Mouse (Mus musculus) megakaryocyte-erythroid progenitor cell, adult 5-6 weeks (primary cell): Measurements from ENCODE around the gene Lrrc74a. TPM values are rescaled to one million over a fixed set of nuclear protein-coding genes. Genes with fewer than 3 reads are reported as not detected.

ENCODE experiments used
- ATAC-seq: replicated peaks from 2 replicates; pipeline ENCODE4 v1.8.0; 2016; ENCODE audit warnings: mild to moderate bottlenecking, inconsistent platforms; ENCODE audit not compliant: severe bottlenecking, poor library complexity, low FRiP score, low TSS enrichment
- total RNA-seq, 2 experiments: library from RNA; stranded (forward) in 1 of 2; stranded (reverse) in 1 of 2; fragments of 200-1000, 215-1000 nt in 1 of 2; fragments of >200 nt in 1 of 2; fragmentation: Nextera tagmentation in 1 of 2; gene quantifications; 2 replicates each; pipeline ENCODE4 v1.2.3; 2014 to 2017

The Lrrc74a gene
- total RNA-seq (2014; fragmentation: Nextera tagmentation) (not detected in 2 replicates), total RNA-seq (2017) (not detected in 2 replicates)

DNA sequence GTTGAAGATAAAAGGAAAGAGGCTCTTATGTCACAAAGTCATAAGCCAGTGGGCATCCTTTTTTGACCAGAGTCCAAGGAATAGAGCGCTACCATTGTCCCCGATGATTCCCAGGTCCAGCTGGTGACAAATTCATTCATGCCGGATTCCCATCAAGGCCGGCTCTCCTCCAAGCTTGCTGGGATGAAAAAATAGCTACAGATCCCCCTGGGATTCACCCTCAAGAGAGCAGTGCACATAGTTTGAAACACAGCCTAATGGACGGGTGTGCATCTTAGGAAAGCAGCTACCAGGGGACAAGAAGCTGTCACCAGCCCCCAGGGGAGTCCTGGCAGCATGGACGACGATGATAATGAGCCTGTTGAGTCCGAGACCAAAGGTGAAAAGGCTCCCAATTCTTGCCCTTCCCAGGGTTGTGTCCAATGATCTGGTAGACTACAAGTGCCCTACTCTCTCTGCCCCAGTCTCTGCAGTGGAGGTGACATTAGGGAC, at the start of gene Lrrc74a:
Gene Lrrc74a (plus strand): TSS at position 51 of the 492 bp plus-strand sequence.
- ATAC-seq: no peak

DNA sequence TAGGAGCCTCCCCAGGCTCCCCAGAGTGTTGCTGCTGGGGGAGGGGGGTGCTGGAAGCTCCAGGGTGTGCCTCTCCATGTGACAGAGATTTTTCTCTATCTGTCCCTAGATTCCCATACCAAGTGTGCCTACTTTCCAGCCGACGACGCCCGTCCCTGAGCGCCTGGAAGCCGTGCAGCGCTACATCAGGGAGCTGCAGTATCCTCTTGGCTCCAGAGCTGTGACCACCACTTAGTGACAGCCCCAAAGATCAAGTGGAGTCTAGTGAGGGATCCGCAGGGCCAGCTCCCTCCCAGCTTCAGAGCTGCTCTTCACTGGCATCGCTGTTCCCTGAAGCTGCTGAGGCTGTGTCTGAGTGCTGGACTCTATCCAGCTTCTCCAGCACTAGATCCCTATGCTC, 48.9 kb upstream of the Lrrc74a start:
- no peak for ATAC-seq

GRCm38 (mm10) chr12:86686551-86687330, 47.4 kb upstream of the Lrrc74a start:
- no peak; the same call in 1 of the 2 replicates for ATAC-seq

GRCm38 (mm10) chr12:86687445-86687955, 46.7 kb upstream of the Lrrc74a start:
- ATAC-seq: no peak

DNA sequence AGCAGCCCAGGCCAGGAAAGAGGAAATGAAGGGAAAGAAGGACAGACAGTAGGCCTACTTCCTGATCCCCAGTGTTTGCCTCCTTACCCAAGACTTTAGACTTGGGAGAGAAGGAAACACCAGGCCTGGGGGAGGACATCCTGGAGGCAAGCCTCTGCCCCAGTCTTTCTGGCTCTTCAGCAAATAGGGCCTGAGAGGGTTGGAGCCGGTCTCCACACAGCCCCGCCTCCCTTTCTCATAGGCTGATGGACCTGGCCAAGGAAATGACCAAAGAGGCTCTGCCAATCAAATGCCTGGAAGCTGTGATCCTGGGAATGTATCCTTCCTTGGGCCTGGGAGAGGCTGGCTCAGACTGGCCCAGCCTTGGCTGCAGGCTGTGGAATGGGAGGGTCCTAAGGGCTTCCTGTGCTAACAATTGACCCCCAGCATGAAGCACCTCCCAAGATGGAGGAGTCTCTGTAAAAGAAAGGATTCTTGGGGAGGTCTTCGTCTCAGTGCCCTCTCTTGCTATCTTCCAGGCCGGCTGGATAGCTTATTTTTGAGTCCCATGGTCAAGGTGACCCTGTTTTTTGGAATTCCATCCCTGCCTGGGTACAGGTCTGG, 46.1 kb upstream of the Lrrc74a start:
- ATAC-seq: no peak

DNA sequence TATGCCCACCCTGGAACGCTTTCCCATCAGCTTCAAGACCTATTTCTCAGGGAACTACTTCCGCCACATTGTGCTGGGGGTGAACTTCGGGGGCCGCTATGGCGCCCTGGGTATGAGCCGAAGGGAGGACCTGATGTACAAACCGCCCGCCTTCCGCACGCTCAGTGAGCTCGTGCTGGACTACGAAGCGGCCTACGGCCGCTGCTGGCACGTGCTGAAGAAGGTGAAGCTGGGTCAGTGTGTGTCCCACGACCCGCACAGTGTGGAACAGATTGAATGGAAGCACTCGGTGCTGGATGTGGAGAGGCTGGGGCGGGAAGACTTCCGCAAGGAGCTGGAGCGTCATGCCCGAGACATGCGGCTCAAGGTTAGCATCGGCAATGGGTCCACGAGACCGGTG, 45.3 kb upstream of the Lrrc74a start:
- ATAC-seq: no peak

DNA sequence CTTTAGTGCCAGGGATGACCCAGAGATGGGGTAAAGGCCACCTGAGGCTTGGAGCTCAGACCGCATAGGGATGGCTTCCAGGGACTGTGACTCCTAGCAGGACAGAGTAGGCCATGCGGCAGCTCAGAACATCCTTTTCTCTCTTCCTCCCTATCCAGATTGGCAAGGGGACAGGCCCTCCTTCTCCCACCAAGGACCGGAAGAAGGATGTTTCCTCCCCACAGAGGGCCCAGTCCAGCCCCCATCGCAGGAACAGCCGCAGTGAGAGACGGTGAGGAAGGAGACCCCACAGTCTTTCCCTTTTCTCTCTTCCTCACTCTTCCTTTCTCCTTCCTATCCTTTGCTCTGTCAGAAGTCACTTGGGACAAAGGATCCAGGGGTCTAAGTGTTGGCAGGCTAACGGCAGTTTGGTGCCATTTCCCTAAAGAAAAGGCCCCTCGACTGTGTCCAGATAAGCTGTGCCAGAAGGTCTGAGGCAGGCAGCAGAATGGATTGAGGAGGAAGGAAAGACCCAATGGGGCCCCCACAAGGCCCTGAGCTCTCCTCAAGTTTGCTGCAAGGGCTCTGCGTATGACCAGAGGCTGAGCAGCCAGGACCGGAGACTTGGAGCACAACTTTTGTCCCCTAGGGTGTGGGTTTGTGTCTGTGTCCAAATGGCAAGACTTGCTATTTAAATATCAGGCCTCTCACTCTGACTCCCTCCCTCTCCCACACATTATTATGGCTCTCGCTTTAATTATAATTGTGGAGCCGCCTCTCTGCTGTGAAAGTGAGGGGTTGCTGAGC, 43.3 kb upstream of the Lrrc74a start:
- ATAC-seq: no peak

GRCm38 (mm10) chr12:86692471-86693356, 41.5 kb upstream of the Lrrc74a start:
- peak; percentile 60 for ATAC-seq

DNA sequence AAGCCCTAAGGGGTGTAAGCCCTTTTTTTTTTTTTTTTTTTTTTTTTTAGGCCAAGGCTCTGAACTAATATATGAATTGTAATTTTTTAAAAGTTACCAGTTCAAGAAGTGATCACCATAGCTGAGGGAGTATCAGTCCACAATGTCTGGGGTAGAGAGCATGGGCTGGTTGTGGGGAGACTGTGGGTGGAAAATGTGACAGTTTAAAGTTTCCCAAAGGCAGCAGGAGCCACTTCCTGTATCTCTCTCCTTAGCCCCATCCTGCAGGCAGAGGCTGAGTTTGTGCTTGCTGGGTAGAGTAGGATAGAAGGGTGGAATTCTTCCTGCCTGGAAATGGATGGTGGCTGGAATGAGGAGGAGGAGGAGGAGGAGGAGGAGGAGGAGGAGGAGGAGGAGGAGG, 40.8 kb upstream of the Lrrc74a start:
- no peak for ATAC-seq

DNA sequence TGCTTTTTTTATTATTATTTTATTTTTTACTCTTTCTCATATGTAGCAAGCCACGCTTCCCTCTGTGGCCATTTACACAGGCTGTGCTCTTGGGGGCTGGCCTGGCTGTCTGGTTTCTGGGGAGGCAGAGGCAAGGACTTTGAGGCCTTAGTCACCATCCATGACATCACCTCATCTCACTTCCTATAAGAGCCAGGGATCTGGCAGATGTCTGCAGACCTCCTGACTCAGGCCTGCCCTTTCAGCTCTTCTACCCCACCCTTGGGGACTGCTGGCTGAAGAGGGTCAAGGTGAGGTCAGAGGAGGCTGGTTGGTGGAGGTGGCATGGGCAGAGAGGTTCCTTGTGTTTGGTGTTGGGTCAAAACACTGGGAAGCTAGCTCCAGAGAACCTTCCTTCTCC, 39.7 kb upstream of the Lrrc74a start:
- ATAC-seq: no peak

- no peak for ATAC-seq
Measured at GRCm38 (mm10) chr12:86697996-86698395, 36.2 kb upstream of the Lrrc74a start.

DNA sequence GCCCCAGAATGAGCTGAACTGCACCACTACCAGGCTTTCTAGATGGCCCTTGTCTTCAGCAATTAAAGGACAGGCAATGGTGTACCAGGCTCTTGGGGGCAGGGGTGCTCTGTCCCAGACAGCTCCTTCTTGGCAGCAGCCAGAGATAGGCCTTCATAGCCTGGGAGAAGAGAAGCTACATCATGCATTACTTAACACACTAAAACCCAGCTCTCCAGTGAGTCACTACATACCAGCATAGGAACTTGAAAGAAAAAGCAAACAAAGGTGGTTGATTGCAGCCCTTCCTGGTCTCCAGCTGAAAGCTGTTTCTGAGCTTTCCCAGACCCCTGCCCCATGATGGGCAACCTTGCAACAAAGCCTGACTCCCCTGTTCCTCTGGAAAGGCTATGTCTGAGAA, 35.6 kb upstream of the Lrrc74a start:
- ATAC-seq: no peak

- no peak for ATAC-seq
Measured at GRCm38 (mm10) chr12:86699965-86700926, 33.9 kb upstream of the Lrrc74a start.

- ATAC-seq: no peak
Measured at GRCm38 (mm10) chr12:86700927-86701310, 33.2 kb upstream of the Lrrc74a start.

GRCm38 (mm10) chr12:86701491-86701890, 32.7 kb upstream of the Lrrc74a start:
- no peak for ATAC-seq

DNA sequence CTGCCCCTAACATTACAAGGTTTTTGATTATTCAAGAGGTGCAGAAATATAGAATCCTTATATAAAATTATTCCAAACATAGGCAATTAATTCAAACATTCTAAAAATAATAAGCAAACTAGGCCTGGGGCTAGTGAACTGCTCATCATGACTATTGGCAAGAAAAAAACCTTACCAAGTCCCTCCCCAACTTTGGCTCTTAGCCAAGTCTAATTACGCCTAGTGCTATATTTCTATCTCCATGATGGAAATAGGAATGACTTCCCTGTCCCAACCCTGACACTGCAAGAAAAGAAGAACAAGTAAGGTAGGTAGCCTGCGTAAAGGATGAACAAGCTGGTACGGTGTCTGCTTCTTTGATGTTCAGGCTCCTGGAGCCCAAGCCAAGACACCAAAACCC, 31.5 kb upstream of the Lrrc74a start:
- no peak for ATAC-seq

DNA sequence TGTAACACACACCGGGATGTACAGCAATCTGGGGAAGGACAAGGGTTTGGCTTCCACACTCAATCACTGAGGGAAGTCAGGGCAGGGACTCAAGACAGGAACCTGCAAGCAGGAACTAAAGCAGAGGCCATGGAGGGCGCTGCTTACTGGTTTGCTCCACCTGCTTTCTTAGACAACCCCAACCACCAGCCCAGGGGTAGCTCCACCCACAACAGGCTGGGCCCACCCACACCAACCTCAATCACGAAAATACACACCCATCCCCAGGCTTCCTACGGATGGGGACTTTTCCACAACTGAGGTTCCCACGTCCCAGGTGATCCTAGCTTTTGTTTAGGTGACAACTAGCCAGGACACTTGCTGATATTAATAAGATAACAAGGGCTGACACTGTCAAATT, 28.3 kb upstream of the Lrrc74a start:
- ATAC-seq: no peak

DNA sequence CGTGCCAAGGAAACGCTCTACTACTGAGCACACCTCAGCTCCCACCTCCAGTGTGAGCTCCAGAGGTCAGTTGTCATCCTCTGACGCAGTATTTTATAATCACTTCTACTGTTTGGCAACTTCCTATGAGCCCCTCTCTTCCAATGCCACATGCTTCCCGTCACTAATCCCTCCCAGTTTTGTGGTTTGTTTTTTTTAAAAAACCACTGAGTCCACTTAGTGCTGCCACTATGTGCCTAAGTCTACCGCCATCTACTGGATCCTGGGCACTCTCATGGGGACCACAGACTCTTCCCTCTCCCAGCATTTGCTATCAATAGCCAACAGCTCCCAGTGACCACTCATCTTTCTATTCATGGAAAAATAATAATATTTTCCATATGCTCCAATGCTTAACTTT, 20.1 kb upstream of the Lrrc74a start:
- peak; percentile 68 for ATAC-seq
